Mouse (Mus musculus): Measurements from ENCODE around the gene Sfmbt2. TPM values are rescaled to one million over a fixed set of nuclear protein-coding genes. Genes with fewer than 3 reads are reported as not detected.

Sfmbt2 gene
- total and polyA plus RNA-seq, 3 experiments, result 25.0 to 79.8 (median 26.8) TPM

DNA sequence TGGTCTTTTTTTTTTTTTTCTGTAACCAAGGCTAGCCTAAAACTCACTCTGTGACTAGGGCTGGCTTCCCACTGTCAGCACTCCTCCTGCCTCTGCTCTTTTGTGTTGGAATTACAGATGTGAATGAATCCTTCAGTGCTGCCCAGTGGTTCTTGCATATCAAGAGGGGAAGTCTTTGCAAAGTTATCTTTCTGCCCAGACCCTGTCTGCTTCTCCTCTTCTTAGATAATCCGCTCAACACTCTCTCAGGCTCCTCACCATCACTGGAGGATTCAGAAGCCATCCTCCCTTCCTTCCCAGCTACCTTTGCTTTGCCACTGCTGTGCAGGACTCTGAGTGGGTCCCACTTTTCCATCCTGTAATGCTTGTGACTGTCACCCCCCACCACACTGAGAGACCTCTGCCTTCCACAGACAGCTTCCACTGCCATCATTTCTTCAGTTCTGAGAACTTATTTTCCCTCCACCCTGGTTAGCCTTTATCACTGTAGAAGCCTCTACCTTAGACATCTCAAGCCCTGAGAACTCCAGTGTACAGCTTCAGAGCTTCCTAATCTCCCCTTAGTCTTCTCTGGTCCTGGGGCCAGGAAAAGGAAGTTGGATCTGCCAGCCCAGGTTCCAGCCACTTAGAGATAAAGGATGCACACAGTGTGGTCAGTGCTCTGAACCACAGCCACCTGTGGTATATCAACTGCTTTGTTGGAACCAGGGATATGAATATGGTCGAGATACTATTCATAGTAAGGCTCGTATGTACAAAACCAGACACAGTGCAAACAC is 205.8 kb downstream of the Sfmbt2 start:
- Histone ChIP-seq H3K4me3 (ENCODE audit: low read depth, low read length) (no peak overlapping the region), H3K9me3 (replicated peaks) (0 out of 2 replicates have a peak, but pooled peaks cover 4% of the 10 kb centered on the region), H3K36me3 (replicated peaks) (peaks cover 82% of the 10 kb centered on the region), H3K4me1 (ENCODE audit: insufficient read depth, low read depth, low read length) (peaks cover 54% of the 10 kb centered on the region), H3K27me3 (ENCODE audit: insufficient read depth, low read length) (no peaks in the 10 kb centered on the region)
- peak; percentile 88 for ATAC-seq (ENCODE audit: extremely low read depth, insufficient number of reproducible peaks, low FRiP score, poor library complexity, severe bottlenecking)
- TF ChIP-seq TAL1 (conservative IDR thresholded peaks at IDR 0.05; ENCODE audit: low read depth, low read length) (peak; percentile 95), POLR2AphosphoS5 (IDR thresholded peaks at IDR 0.05; ENCODE audit: insufficient replicate concordance, low read depth, low read length) (no peak)
- DNase-seq (ENCODE audit: low spot score), result peak; percentile 40

GRCm38 (mm10) chr2:10582673-10583072 is 212.4 kb downstream of the Sfmbt2 start:
- TF ChIP-seq POLR2AphosphoS5 (IDR thresholded peaks at IDR 0.05; ENCODE audit: insufficient replicate concordance, low read depth, low read length), result no peak
- no peak for TF ChIP-seq TAL1 (conservative IDR thresholded peaks at IDR 0.05; ENCODE audit: low read depth, low read length)
- no peak for TF ChIP-seq GATA2 (IDR thresholded peaks at IDR 0.05; ENCODE audit: borderline replicate concordance, low read depth, low read length)
- no peak for TF ChIP-seq GATA1 (IDR thresholded peaks at IDR 0.05; ENCODE audit: borderline replicate concordance, low read length)
- ATAC-seq (ENCODE audit: extremely low read depth, insufficient number of reproducible peaks, low FRiP score, poor library complexity, severe bottlenecking) (no peak), DNase-seq (ENCODE audit: low spot score) (no peak)
- peaks cover 77% of the 10 kb centered on the region for H3K36me3 ChIP-seq (replicated peaks)
- no peaks in the 10 kb centered on the region for H3K9me3 ChIP-seq (replicated peaks)
- no peak overlapping the region for H3K4me3 ChIP-seq (ENCODE audit: low read depth, low read length)
- H3K27me3 ChIP-seq (ENCODE audit: insufficient read depth, low read length), result no peaks in the 10 kb centered on the region
- peaks cover 3% of the 10 kb centered on the region; the same call in 1 of the 2 replicates for H3K4me1 ChIP-seq (ENCODE audit: insufficient read depth, low read depth, low read length)

GRCm38 (mm10) chr2:10583103-10583502 is 212.8 kb downstream of the Sfmbt2 start:
- TF ChIP-seq GATA2 (IDR thresholded peaks at IDR 0.05; ENCODE audit: borderline replicate concordance, low read depth, low read length), result no peak
- TF ChIP-seq TAL1 (conservative IDR thresholded peaks at IDR 0.05; ENCODE audit: low read depth, low read length), result no peak
- TF ChIP-seq CTCF (IDR thresholded peaks at IDR 0.05; ENCODE audit: low read depth, low read length), result no peak
- no peak for TF ChIP-seq POLR2AphosphoS5 (IDR thresholded peaks at IDR 0.05; ENCODE audit: insufficient replicate concordance, low read depth, low read length)
- no peak for TF ChIP-seq GATA1 (IDR thresholded peaks at IDR 0.05; ENCODE audit: borderline replicate concordance, low read length)

DNA sequence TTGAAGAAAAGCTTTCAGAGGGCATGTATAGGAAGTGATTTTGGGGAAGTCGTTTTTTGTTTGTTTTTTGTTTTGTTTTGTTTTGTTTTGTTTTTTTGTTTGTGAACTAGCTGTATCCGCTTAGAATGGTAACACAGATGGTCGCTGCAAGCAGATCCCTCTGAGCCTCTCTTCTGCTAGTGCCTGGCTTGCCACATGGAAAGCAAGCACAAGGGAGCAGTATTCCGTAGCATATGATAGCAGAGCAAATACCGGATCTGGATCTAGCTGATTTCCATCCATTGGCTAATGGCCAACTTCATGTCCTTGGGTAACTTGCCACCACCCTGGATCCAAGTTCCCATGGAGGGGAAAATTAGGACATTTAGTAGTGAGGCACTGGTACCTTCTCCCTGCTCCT is 221.0 kb downstream of the Sfmbt2 start:
- TF ChIP-seq GATA2 (IDR thresholded peaks at IDR 0.05; ENCODE audit: borderline replicate concordance, low read depth, low read length) (no peak), TAL1 (conservative IDR thresholded peaks at IDR 0.05; ENCODE audit: low read depth, low read length) (no peak), POLR2AphosphoS5 (IDR thresholded peaks at IDR 0.05; ENCODE audit: insufficient replicate concordance, low read depth, low read length) (no peak), CTCF (IDR thresholded peaks at IDR 0.05; ENCODE audit: low read depth, low read length) (no peak), GATA1 (IDR thresholded peaks at IDR 0.05; ENCODE audit: borderline replicate concordance, low read length) (no peak)
- Histone ChIP-seq H3K27me3 (ENCODE audit: insufficient read depth, low read length) (no peaks in the 10 kb centered on the region), H3K9me3 (replicated peaks) (no peaks in the 10 kb centered on the region), H3K4me1 (ENCODE audit: insufficient read depth, low read depth, low read length) (no peaks in the 10 kb centered on the region), H3K36me3 (replicated peaks) (peaks cover 51% of the 10 kb centered on the region), H3K4me3 (ENCODE audit: low read depth, low read length) (no peak overlapping the region)
- ATAC-seq (ENCODE audit: extremely low read depth, insufficient number of reproducible peaks, low FRiP score, poor library complexity, severe bottlenecking) (no peak), DNase-seq (ENCODE audit: low spot score) (no peak)

More at GRCm38 (mm10) chr2:10583103-10583502, 212.8 kb downstream of the Sfmbt2 start:
- no peak for DNase-seq (ENCODE audit: low spot score)
- Histone ChIP-seq H3K4me1 (ENCODE audit: insufficient read depth, low read depth, low read length) (peaks cover 3% of the 10 kb centered on the region; the same call in 1 of the 2 replicates), H3K4me3 (ENCODE audit: low read depth, low read length) (no peak overlapping the region), H3K27me3 (ENCODE audit: insufficient read depth, low read length) (no peaks in the 10 kb centered on the region), H3K9me3 (replicated peaks) (no peaks in the 10 kb centered on the region), H3K36me3 (replicated peaks) (peaks cover 76% of the 10 kb centered on the region)
- no peak for ATAC-seq (ENCODE audit: extremely low read depth, insufficient number of reproducible peaks, low FRiP score, poor library complexity, severe bottlenecking)

- no peak for ATAC-seq (ENCODE audit: extremely low read depth, insufficient number of reproducible peaks, low FRiP score, poor library complexity, severe bottlenecking)
These were observed 245.2 kb downstream of the Sfmbt2 start for GRCm38 (mm10) chr2:10615500-10615899.

More at GRCm38 (mm10) chr2:10615500-10615899, 245.2 kb downstream of the Sfmbt2 start:
- H3K9me3 ChIP-seq (replicated peaks), result no peaks in the 10 kb centered on the region
- peaks cover 6% of the 10 kb centered on the region for H3K27me3 ChIP-seq (ENCODE audit: insufficient read depth, low read length)
- no peaks in the 10 kb centered on the region for H3K36me3 ChIP-seq (replicated peaks)
- no peak for DNase-seq (ENCODE audit: low spot score)
- no peak overlapping the region for H3K4me3 ChIP-seq (ENCODE audit: low read depth, low read length)
- no peak for TF ChIP-seq GATA1 (IDR thresholded peaks at IDR 0.05; ENCODE audit: borderline replicate concordance, low read length)
- TF ChIP-seq POLR2AphosphoS5 (IDR thresholded peaks at IDR 0.05; ENCODE audit: insufficient replicate concordance, low read depth, low read length), result no peak
- no peak for TF ChIP-seq GATA2 (IDR thresholded peaks at IDR 0.05; ENCODE audit: borderline replicate concordance, low read depth, low read length)
- no peak for TF ChIP-seq CTCF (IDR thresholded peaks at IDR 0.05; ENCODE audit: low read depth, low read length)
- TF ChIP-seq TAL1 (conservative IDR thresholded peaks at IDR 0.05; ENCODE audit: low read depth, low read length), result no peak
- no peaks in the 10 kb centered on the region for H3K4me1 ChIP-seq (ENCODE audit: insufficient read depth, low read depth, low read length)

Other genes starting within 250 kb of the Sfmbt2 start
- not detected in 2 replicates for gene Itih2, start 239.1 kb upstream of the Sfmbt2 start, total RNA-seq (2014; fragmentation: Nextera tagmentation)
- 0.05 TPM in 1 of 2 replicates, not detected in the other for gene Itih2, start 239.1 kb upstream of the Sfmbt2 start, total RNA-seq (2017)
- gene Itih2, start 239.1 kb upstream of the Sfmbt2 start, polyA plus RNA-seq (2012), result not detected in 2 replicates
- not detected in 2 replicates for gene Itih5, start 216.9 kb upstream of the Sfmbt2 start, total RNA-seq (2014; fragmentation: Nextera tagmentation)
- 0.06 and 0.11 TPM in 2 replicates for gene Itih5, start 216.9 kb upstream of the Sfmbt2 start, total RNA-seq (2017)
- not detected in 2 replicates for gene Itih5, start 216.9 kb upstream of the Sfmbt2 start, polyA plus RNA-seq (2012)

All from G1E (cell line).